Mouse (Mus musculus): Measurements from ENCODE around the gene Egr4. TPM values are rescaled to one million over a fixed set of nuclear protein-coding genes. Genes with fewer than 3 reads are reported as not detected.

Gene Egr4
- polyA plus RNA-seq (2012; rRNA removed), result 27.7 and 59.7 TPM in 2 replicates

DNA sequence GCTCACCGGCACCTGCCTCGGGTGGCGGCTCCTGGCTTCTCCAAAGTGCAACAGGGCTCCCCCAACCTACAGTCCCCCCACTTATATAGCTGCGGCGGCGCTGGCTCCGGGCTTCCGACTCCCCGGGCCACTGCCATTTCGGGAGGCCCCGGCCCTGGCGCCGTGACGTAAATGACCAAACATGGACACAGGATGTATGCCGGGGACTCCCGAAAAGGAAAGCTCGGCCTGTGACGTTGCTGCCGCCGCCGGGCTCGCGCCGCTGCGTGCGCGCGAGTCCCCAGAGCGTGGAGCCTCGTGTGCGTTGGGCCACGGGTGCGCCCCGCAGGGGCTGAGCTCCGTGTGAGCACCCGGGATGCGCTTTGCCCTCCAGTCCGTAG, at the start of gene Egr4:
Gene Egr4 (minus strand): TSS at position 59 of the 380 bp plus-strand sequence.
- peak; percentile 89 to 95 for DNase-seq (ENCODE audit: extremely low spot score in 1 of 2, low spot score in 1 of 2)

GRCm38 (mm10) chr6:85562374-85562773, 49.0 kb upstream of the Egr4 start:
- no peak for DNase-seq (ENCODE audit: extremely low spot score in 1 of 2, low spot score in 1 of 2)

DNA sequence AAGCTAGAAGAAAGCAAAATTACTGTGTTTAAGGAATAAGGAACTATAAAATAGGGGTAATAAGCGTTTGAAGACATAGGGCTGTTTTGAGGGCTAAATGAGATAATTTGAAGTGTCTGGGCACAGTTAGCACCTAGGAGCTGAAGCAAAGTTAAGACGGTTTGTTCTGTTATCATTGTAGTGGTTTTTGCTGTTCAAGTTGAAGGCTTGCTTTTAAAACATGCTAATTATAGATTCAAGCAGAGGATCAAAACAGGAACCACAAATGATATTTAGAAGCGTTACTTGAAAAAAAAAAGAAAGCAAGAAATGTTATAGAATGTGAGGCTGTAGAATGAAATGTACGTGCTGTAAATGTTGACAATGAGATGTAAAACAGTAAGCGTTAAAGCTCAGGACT, 34.3 kb upstream of the Egr4 start:
- no peak for DNase-seq (ENCODE audit: extremely low spot score in 1 of 2, low spot score in 1 of 2)

GRCm38 (mm10) chr6:85544251-85544881, 31.0 kb upstream of the Egr4 start:
- DNase-seq (ENCODE audit: extremely low spot score in 1 of 2, low spot score in 1 of 2), result peak; percentile 37 to 71

DNA sequence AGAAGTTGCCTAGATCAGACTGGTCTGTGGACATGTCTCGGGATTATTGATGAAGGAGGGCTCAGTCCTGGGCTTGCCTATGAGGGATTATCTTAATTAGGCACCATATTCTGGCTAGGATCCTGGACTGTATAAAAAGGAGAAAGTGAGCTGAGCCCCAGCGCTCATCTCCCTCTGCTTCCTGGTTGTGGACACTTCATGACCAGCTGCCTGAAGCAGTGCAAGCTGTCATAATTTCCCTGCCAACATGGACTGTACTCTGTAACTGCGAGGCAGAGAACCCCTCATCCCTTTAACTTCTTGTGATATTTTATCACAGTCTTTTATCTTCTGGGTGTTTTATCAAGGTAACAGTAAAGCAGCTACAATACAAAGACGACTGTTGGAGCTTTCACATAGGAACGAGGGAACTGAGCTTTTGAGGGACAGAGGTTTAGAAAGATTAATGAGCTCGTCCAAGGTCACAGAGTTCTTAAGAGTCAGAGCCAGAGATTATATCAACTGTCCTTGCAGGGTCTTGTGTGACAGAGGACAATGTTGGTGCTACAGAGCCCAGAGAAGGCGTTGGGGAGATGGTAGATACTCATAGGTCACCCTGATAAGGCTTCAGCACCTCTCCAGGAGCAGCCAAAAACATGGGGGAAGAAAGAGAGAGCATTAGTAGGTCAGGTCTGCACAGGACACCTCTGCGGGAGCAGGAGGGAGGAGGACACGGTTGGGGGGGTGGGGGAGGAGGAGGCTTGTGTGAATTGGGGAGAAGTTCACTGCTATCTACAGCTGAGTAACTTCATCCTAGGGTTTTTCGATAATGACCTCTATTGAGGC, 30.2 kb upstream of the Egr4 start:
- DNase-seq (ENCODE audit: extremely low spot score in 1 of 2, low spot score in 1 of 2), result no peak

DNA sequence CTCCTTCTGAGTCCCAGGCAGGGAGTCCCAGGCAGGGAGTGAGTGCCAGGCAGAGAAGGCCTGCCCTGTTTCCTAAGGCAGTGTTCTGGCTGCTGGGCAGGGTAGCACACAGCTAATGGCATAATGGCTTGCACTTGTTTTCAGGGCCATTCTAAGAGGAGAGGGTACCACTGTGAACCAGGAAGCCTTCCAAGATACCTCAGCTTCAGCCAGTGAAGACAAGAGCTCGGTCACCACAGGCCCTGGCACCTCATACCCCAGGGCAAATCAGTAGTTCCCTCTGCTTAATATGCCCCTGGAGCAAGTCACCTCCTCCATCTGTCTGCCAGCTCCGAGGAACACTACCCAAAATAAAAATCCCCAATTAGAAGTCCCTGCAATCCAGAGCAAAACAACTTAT, 9.4 kb upstream of the Egr4 start:
- peak in 1 of 2 experiments; percentile 45 for DNase-seq (ENCODE audit: extremely low spot score in 1 of 2, low spot score in 1 of 2)

- no peak for DNase-seq (ENCODE audit: extremely low spot score in 1 of 2, low spot score in 1 of 2)
Measured at GRCm38 (mm10) chr6:85522026-85522425, 8.6 kb upstream of the Egr4 start.

DNA sequence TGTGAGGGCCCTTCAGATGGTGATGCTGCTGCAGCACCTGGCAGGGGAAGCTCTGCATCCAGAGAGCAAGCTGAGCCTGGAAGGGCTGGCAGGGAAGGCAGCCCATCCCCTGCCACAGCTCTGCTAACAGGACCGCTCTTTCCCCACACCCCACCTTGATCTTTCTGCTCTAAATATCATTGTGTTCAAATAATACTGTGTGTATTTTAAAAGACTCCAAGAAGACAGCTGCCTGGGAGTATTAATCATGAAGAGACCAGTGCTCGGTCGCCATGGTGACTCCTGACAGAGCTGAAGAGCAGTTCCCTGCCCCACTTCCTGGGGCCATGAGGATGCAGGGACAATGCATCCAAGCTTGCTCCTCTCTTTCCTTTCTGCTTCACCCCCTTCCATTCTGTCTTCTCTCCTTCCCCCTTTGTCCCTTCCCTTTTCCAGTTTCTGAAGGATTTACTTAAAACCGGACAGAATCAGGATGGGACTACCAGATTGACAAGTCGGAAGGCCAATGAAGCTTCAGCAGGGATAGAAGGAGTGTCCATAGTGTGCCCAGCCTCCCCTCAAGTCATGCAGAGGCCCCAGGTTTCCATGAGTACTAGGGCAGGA, 4.8 kb upstream of the Egr4 start:
- peak in 1 of 2 experiments; percentile 61 for DNase-seq (ENCODE audit: extremely low spot score in 1 of 2, low spot score in 1 of 2)

DNA sequence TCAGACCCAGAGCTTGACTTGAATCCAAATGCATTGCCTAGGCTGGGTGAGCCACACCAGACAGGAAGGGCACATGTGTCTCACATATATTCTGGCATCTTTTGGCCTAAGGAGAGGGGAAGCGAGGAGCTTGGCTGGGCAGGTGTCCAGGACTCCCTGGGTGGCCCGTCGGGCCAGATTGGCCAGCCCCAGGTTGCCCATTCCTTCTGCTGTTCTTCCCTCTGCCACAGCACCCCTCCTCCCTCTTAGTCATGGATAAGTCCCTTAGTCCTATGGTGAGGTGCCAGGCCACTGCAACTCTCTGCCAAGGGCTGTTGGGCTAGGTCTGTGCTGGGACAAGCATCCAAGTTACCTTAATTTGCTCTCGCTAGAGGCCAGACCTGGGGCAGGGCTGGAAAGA, 2.6 kb upstream of the Egr4 start:
- DNase-seq (ENCODE audit: extremely low spot score in 1 of 2, low spot score in 1 of 2), result no peak

GRCm38 (mm10) chr6:85512577-85513530, 535 bp downstream of the Egr4 start:
- DNase-seq (ENCODE audit: extremely low spot score in 1 of 2, low spot score in 1 of 2), result peak in 1 of 2 experiments; percentile 43

DNA sequence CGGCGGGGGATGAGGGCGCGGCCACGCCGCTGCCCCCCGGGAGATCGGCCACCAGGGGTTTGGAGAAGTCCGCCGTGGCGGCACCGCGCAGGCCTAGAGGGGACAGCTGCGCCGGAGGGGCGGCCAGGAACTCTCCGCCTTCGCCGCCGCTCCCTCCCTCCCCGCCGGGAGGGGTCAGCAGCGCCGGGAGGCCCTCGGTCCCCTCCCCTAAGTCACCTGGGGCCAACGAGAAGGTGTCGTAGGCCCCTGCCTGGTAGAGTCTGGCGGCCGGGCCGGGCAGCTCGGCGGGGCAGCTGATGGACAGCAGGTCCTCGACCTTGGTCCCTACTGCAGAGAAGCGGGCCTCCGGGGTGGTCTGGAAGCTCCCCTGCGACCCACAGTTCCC, 1.3 kb downstream of the Egr4 start:
- DNase-seq (ENCODE audit: extremely low spot score in 1 of 2, low spot score in 1 of 2), result no peak

DNA sequence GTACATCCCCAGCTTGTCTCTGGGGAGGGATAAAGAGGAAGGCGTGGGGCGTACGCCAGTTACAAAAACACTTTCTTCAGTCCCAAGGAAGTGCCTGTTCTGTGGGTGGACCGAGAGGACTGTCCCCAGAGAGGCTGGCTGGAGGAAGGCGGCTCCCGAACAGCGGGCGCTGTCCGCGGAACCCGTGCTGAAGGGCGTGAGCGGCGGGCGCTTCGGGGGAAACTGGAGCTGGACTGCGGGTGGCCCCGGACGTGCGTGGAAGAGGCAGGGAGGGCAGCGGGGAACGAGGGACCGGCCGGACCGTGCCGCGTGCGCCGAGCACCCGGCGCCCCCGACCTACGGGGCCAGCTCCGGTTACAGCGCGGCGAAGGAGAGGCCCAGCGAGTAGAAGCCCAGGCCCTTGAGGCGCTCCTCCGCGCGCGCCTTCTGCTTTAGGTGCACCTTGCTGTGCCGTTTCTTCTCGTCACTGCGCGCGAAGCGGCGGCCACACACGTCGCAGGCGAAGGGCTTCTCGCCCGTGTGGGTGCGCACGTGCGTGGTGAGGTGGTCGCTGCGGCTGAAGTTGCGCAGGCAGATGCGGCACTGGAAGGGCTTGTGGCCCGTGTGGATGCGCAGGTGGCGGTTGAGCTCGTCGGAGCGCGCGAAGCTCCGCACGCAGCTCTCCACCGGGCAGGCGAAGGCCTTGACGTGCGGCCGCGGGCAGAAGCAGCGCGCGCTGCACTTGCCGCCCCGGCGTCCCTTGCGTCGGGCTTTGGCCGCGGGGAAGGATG, 1.9 kb downstream of the Egr4 start:
- DNase-seq (ENCODE audit: extremely low spot score in 1 of 2, low spot score in 1 of 2), result peak in 1 of 2 experiments; percentile 34

DNA sequence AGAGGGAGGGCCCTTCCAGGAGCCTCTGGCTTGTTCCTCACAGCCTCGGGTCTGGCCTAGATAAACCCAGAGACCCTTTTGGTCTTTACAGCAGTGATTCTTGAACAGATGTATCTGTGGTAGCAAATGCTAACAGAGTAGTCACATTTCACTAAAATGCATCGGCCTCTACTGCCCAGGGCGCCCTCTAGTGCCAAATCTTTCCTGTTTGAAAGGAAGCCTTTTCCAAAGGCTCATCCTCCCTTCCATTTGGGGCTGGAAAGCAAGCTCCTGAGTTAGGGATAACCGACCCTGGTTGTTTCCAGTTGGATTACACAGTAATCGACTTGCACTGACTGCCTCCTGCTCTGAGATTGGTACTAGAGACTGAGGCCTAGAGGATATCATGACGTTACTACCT, 2.9 kb downstream of the Egr4 start:
- peak; percentile 62 to 94 for DNase-seq (ENCODE audit: extremely low spot score in 1 of 2, low spot score in 1 of 2)

GRCm38 (mm10) chr6:85508602-85509001, 4.8 kb downstream of the Egr4 start:
- peak in 1 of 2 experiments; percentile 42 for DNase-seq (ENCODE audit: extremely low spot score in 1 of 2, low spot score in 1 of 2)

DNA sequence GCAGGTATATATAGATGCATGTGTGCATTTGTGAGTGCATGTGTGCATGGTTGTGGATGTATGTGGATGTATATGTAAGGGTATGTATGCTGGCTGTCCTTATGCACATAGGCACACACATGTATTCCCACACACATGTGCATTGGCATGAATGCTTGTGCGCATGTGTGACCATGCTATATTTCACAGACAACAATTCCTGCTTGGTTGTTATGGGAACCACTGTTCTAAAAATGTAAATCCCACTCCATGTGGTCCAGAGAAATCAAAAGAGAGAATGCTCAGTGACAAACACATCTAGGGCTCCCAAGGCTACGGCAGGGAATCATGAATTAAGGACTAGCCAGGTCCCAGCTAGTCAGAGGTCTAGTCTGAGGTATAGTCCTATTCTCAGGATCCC, 8.5 kb downstream of the Egr4 start:
- DNase-seq (ENCODE audit: extremely low spot score in 1 of 2, low spot score in 1 of 2), result no peak

- DNase-seq (ENCODE audit: extremely low spot score in 1 of 2, low spot score in 1 of 2), result peak in 1 of 2 experiments; percentile 78
Measured at GRCm38 (mm10) chr6:85502911-85503250, 10.5 kb downstream of the Egr4 start, which contains the start of gene Fbxo41. TSS of gene Fbxo41 (minus strand) at chr6:85502994.

DNA sequence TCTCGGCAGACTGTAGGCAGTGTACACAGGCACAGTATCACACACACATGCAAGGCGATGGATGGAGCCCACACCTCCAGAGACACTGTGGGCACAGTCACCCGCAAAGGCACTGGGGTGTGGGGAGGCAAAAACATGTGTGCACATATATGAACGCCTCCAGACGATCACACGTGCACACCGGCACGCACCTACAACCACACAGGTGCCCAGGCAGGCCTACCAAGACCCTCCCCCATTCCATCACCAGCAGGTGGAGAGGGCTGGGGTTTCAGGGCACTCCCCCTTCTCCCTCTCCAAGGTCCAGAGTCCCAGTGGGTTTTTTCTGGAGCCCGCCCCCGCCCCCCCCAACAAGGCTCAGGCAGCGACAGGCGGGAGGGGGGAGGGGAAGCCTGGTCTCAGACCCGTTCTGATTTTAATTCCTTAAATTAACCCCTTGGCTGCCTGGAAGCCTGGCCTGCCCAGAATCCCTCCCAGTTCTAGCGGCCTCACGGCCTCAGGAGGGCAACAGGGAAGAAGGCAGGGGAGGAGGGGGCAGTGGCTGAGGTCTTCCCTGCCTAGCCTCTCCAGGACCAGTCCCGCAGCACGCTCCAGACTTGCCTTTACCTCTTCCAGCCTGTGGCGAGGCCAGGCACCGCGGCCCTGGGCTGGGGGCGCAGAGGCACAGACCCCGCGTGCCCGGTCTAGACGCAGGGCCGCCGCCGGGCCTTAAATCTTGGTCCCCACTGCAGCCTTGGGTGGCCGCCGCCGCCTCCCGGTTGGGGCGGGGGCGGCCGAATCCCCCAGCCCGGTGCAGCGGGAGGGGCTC, 11.1 kb downstream of the Egr4 start:
- DNase-seq (ENCODE audit: extremely low spot score in 1 of 2, low spot score in 1 of 2), result no peak

DNA sequence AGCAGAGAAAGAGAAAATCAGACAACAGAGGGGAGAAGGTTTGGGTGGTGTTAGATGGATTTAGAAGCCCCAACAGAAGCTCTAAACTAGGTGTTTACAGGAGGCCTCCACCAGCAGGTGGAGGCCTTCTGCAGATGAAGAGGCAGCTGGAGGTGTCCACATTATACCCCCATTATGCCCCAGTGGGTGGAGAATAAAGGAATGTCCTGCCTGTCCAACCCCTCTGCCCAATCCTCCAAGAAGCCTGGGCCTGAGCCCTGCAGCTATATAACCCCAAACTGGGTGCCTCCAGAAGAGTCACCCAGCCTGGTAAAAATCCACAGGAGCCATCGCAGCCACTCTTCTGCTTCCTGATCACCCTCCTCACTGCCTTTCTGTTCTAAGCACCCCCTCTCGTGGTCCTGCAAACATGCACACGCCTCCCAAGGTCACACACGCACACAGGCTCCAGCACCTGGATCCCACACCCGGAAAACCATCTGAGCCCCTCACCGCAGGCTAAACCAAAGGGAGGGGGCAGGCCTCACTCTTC, 11.8 kb downstream of the Egr4 start:
- DNase-seq (ENCODE audit: extremely low spot score in 1 of 2, low spot score in 1 of 2), result no peak

DNA sequence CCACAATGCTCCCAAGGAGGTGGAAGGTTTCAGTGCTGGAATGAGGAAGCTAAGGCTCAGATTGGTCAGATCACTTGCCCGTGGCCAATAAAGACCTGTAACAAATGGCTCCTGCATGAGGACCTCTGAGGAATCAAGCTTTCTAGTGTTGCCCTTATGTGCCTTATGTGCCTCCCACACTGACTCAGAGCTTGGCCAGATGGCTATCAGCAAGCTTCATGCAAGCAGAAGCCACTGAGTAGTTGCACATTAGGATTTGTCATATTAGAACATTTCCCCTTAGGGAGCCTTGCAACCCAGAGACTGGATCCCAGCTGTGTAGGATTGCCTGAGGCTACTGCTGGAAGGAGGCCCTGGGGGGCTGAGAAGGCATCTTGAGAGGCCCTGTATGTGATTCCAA, 13.0 kb downstream of the Egr4 start:
- no peak for DNase-seq (ENCODE audit: extremely low spot score in 1 of 2, low spot score in 1 of 2)

All from frontal cortex, adult 2 months (tissue).